In genomic region chr8:70315624-70316510, GRCm38 (mm10) we compare ENCODE assay signal across 7 mouse cellular contexts. TPM values are rescaled to one million over a fixed set of nuclear protein-coding genes. Genes with fewer than 3 reads are reported as not detected.
DNase-seq lines count a peak whose midpoint lies in the region; ATAC-seq lines count a peak whose summit lies in the region.

Gene Cers1 (plus strand): TSS chr8:70315775.

- peaks cover 53% of the 10 kb centered on the region for H3K36me3 ChIP-seq in hindbrain, embryonic 13.5 days
- H3K36me3 ChIP-seq in splenic B cell, adult 2 months (ENCODE audit: control insufficient read depth, insufficient read depth, low read length, poor library complexity, severe bottlenecking), result peaks cover 2% of the 10 kb centered on the region; the same call in 1 of the 2 replicates

- 1% methylated on average over 46 of the region's 66 CpGs for WGBS in hindbrain, embryonic 13.5 days

- DNase-seq in adipocyte (ENCODE audit: low spot score), result peak; percentile 36
- DNase-seq in cerebellum, adult 9-10 months, result peak; percentile 81
- DNase-seq in frontal cortex, postnatal 14 days (ENCODE audit: low spot score in 2 of 2), result peak; percentile 69 to 81
- DNase-seq in left cerebral cortex, postnatal 14 days (ENCODE audit: low spot score in 2 of 2), result peak; percentile 81 to 87
- DNase-seq in mesoderm, embryonic 11.5 days (ENCODE audit: low read depth, low spot score), result peak; percentile 73
- peak; percentile 40 for DNase-seq in splenic B cell, adult 2 months (ENCODE audit: low read depth, low spot score)

- peak within 1 kb of the TSS; percentile 88 for H3K4me2 ChIP-seq in hindbrain, embryonic 13.5 days

- intact Hi-C loops in left cerebral cortex, postnatal 14 days (cut with DNase I), result no loop called here

- peak within 1 kb of the TSS; percentile 67 for H3K4me3 ChIP-seq in hindbrain, embryonic 13.5 days

- H3K27ac ChIP-seq in hindbrain, embryonic 13.5 days, result peak within 1 kb of the TSS; percentile 95

- H3K27me3 ChIP-seq in hindbrain, embryonic 13.5 days, result no peaks in the 10 kb centered on the region
- no peaks in the 10 kb centered on the region for H3K27me3 ChIP-seq in splenic B cell, adult 2 months (ENCODE audit: control insufficient read depth, insufficient read depth, low read length, poor library complexity, severe bottlenecking)

- peaks cover 39% of the 10 kb centered on the region for H3K4me1 ChIP-seq in hindbrain, embryonic 13.5 days (replicated peaks)

- ATAC-seq in hindbrain, embryonic 13.5 days (ENCODE audit: low FRiP score), result peak; percentile 58

- H3K9me3 ChIP-seq in hindbrain, embryonic 13.5 days, result no peaks in the 10 kb centered on the region

- peak within 1 kb of the TSS; percentile 89 for H3K9ac ChIP-seq in hindbrain, embryonic 13.5 days

RNA-seq across cellular contexts. Expression of gene Cers1, which starts in this region (rescaled TPM):
- polyA plus RNA-seq in hindbrain, embryonic 13.5 days (2015; fragmentation: Nextera tagmentation; extraction: Ambion mirVana), result 24.5 and 25.1 TPM in 2 replicates
- 100 to 1,000 TPM; 118 to 126 TPM for total RNA-seq in left cerebral cortex, postnatal 14 days (2021)

Comparison
In these comparisons a context has a peak if more than half of its experiments do, and no peak if none do; other contexts are left out.
1. Peak in every context shown above with its lines: DNase-seq, ATAC-seq, H3K4me3 ChIP-seq and H3K27ac ChIP-seq.